Mouse (Mus musculus) thymus, adult 2 months (tissue): ENCODE measurements at regions not wholly inside any gene's neighbourhood (a gene's known extent, or its start where the extent isn't known, plus 50 kb on each side); places are given as distances from the start of the nearest gene placed in this dataset.
A peak's percentile ranks its signal among the peaks of the same experiment; 100 is the strongest.

Experiments used
- DNase-seq: peaks from one replicate; pipeline ENCODE4 v3.0.0; 2021
- H3K27ac ChIP-seq: fragments of 200-500 bp; 2 replicates; pipeline ENCODE4 v1.5.1; 2012; ENCODE audit warnings: low read length, control low read depth; ENCODE audit not compliant: control insufficient read depth, insufficient read depth
- H3K27me3 ChIP-seq: fragments of 200-500 bp; 2 replicates; pipeline ENCODE4 v1.6.1; 2012; ENCODE audit warnings: mild to moderate bottlenecking, low read length, moderate library complexity, mixed read lengths; ENCODE audit not compliant: control insufficient read depth, insufficient read depth
- H3K36me3 ChIP-seq: fragments of 200-500 bp; 2 replicates; pipeline ENCODE4 v1.6.1; 2012; ENCODE audit warnings: mild to moderate bottlenecking, low read length, moderate library complexity; ENCODE audit not compliant: control insufficient read depth, insufficient read depth
- H3K4me1 ChIP-seq: fragments of 200-500 bp; replicated peaks from 2 replicates; pipeline ENCODE4 v1.6.1; 2012; ENCODE audit warnings: low read length; ENCODE audit not compliant: control insufficient read depth, insufficient read depth
- H3K4me3 ChIP-seq: fragments of 200-500 bp; 2 replicates; pipeline ENCODE4 v1.5.1; 2012; ENCODE audit warnings: mild to moderate bottlenecking, low read length, control low read depth, moderate library complexity; ENCODE audit not compliant: control insufficient read depth, insufficient read depth
- CTCF ChIP-seq: fragments of 200-500 bp; IDR thresholded peaks from 2 replicates; pipeline ENCODE4 v1.5.1; 2012; ENCODE audit warnings: mild to moderate bottlenecking, control low read depth, low read length, moderate library complexity, borderline replicate concordance; ENCODE audit not compliant: control insufficient read depth, poor library complexity, insufficient read depth; ENCODE audit errors: extremely low read depth
- POLR2A ChIP-seq: fragments of 200-500 bp; IDR thresholded peaks from 2 replicates; pipeline ENCODE4 v1.6.1; 2012; ENCODE audit warnings: mild to moderate bottlenecking, low read length, control low read depth, moderate library complexity; ENCODE audit not compliant: control insufficient read depth, poor library complexity, insufficient read depth; ENCODE audit errors: extremely low read depth
- WGBS: fragments of 180-500 bp; shearing (Covaris S2); methylation state at CpG from one replicate; pipeline ENCODE4 v1.1.7; 2018; 5-methylcytosine and 5-hydroxymethylcytosine counted together

DNA sequence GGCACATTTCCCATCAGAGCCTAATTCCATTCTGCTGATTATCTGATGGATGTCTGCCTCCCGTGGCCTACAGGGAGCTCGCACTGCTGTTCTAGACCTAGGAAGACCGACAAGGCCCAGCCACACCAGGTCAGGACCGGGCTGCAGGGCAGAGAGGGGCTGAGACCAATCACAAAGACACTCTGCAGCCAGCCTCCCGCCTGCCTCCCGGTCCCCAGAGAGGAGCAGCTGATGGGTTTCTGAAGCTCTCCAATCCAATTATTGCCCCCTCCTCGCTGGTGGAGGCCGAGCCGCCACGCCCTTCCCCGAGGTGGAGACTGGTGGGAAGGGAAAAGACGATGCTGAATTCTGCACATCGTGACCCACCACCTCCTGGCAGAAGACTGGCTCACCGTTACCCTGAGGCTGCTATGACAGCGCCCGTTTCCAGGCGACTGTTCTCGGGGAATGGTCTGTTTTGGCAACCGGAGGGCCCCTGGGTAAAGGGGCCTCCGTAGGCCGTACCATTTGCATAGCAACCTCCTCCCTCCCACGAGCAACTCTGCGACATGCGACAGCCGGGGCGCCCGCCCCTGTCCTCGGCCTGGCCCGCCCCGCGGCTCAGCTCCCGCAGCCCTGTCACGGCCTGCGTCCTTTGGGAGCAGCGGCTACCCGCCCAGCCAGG is 53.5 kb upstream of the Pim1 start:
- H3K27me3 ChIP-seq, result no peaks in the 10 kb centered on the region
- H3K4me3 ChIP-seq, result peak overlapping the region; percentile 43
- no peak; the same call in 1 of the 2 replicates for TF ChIP-seq POLR2A
- TF ChIP-seq CTCF, result no peak
- no peaks in the 10 kb centered on the region for H3K36me3 ChIP-seq
- peaks cover 14% of the 10 kb centered on the region for H3K4me1 ChIP-seq
- WGBS, result 7% methylated on average over 35 of the region's 36 CpGs
- DNase-seq, result peak; percentile 60
- H3K27ac ChIP-seq, result no peak overlapping the region

DNA sequence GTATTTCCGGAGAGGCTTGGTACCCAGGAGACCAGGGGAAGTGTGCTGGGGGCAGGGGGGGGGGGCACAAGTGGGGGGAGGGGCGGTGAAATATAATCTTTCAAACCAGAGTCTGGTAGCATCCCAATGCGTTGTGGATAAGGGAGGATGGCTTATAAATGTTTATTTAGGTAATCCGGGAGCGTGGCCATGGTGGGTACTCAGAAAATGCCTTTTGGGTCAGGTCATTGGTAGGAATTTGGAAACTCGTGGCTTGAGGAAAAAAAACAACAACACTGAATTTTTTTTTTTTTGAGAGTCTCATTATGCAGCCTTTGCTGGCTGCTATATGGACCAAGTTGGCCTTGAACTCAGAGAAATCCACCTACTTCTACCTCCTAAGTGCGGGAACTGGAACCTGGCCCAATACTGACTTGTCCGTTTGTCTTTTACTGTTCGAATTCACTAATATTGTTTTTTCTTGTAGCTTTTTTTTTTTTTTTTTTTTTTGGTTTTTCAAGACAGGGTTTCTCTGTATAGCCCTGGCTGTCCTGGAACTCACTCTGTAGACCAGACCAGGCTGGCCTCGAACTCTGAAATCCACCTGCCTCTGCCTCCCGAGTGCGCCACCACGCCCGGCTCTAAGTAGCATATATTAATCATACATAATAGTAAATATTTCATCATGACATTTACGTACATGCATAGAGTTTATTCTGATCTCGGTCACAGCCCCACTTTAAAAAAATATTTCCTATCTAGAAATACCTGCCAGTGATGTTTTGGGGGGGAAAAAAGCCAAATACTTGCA is 52.8 kb upstream of the Pim1 start:
- H3K36me3 ChIP-seq, result no peaks in the 10 kb centered on the region
- peaks cover 8% of the 10 kb centered on the region for H3K4me1 ChIP-seq
- WGBS, result 40% methylated on average over 16 of the region's 16 CpGs
- TF ChIP-seq CTCF (no peak), POLR2A (no peak)
- H3K4me3 ChIP-seq, result no peak overlapping the region
- no peaks in the 10 kb centered on the region for H3K27me3 ChIP-seq
- no peak overlapping the region for H3K27ac ChIP-seq
- DNase-seq, result no peak

DNA sequence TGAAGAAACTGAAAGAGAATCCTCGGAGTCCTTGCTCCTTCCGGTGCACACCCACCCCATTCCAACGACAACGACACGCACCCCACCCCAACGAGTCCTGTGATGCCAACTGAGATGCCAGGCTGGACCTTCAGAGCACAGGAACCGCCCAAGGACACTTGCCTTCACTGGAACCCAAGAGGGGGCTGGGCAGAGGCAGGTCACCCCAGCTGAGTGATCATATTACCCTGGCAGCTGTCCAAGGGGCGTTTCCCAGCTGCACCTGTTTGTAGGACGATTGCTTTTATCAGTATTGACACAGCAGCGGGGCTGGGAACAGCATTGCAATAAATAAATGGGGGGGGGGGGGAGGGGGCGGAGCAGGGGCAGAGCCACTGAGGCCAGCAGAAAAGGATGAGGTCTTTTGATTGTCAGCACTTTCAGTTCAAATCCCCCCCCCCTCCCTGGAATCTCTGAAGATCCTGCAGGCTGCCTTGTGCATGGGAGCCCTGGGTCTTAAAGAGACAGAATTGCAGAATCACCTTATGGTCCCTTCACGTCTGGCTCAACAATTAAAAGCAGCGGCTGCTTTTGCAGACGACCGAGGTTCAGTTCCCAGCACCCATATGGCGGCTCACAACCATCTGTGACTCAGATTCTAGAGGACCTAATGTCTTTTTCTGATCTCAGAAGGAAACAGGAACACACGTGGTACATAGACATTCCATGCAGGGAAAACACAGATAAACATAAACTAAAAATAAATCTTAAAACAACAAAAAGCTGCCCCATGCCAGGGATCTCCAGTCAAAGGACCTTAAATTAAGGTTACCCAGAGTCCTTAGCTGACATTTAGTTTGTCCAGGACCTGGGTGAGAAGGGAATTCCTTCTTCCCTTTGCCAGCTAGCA is 52.0 kb upstream of the Pim1 start:
- no peaks in the 10 kb centered on the region for H3K36me3 ChIP-seq
- no peak for TF ChIP-seq POLR2A
- no peak for TF ChIP-seq CTCF
- H3K4me3 ChIP-seq, result peak overlapping the region; percentile 47
- H3K4me1 ChIP-seq, result peaks cover 8% of the 10 kb centered on the region
- peak; percentile 21 for DNase-seq
- no peaks in the 10 kb centered on the region for H3K27me3 ChIP-seq
- 48% methylated on average over 17 of the region's 17 CpGs for WGBS
- H3K27ac ChIP-seq, result no peak overlapping the region

DNA sequence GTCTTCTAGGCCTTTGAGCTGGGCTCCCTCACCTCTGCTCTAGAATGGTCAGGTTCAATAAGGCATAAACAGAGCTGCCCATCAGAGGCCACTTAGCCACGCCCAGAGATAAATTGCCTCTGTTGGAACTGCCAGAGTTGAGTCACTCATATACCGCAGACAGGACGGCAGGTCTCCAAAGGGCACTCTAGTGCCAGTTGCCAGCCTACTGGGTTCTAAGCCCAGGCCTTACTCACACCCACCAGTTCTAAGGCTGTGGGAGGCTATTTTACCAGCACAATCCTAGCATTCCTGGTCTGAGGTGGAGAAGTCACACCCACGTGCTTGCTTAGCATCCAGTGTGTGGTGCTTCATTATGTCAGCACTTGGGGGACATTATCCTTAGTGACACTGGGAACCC is 50.6 kb upstream of the Pim1 start:
- H3K27ac ChIP-seq, result no peak overlapping the region
- no peak for DNase-seq
- no peaks in the 10 kb centered on the region for H3K27me3 ChIP-seq
- peaks cover 8% of the 10 kb centered on the region for H3K4me1 ChIP-seq
- TF ChIP-seq CTCF, result no peak
- TF ChIP-seq POLR2A, result no peak
- 97% methylated on average over 4 of the region's 4 CpGs for WGBS
- H3K4me3 ChIP-seq, result no peak overlapping the region
- H3K36me3 ChIP-seq, result no peaks in the 10 kb centered on the region

DNA sequence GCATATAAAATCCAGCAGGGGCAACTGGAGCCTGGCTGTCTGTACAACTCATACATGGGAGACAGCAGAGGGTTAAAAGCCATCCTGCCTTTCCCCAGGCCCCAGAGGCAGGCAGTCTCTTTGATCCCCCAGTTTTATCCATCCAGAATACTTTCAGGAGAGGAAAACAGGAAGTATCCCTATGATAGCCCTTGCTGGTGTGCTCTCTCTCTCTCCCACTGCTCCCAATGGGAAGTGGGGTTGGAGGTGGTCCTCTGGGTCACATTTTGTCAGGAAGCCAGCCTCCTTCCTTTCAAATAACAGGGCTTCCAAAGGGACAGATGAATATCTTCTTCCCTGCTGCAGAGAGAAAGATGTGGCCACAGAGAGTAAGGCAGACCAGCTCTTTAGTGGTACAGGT is 50.1 kb upstream of the Pim1 start:
- Histone ChIP-seq H3K4me3 (no peak overlapping the region), H3K4me1 (peaks cover 8% of the 10 kb centered on the region), H3K27ac (no peak overlapping the region), H3K36me3 (no peaks in the 10 kb centered on the region), H3K27me3 (no peaks in the 10 kb centered on the region)
- TF ChIP-seq POLR2A (no peak), CTCF (no peak)
- no peak for DNase-seq
